Comparison of ENCODE assay signal across 16 mouse cellular contexts in the genomic region with DNA sequence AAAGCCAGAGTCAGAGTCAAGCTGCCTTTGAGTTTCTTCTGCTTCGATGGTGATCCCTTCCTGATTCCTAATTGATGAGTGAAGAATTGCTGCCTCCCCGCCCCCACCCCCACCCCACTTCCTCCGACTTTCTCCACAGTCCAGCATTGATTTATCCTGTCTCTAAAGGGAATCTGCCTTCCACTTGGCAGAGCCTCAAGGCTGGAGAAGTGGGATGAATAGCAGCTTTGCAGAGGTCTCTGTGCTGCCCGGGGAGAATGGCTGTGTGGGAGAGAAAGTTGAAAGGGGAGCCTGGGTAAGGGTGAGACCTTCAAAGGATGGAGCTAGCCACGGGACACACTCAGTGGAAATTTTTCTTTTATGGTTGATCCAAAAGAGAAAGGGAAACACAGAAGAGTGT.
"Had no signal": no experiment of that assay in that cellular context is flagged by ENCODE, and none has a peak within 500 bp of the region (broad histone marks: within the 10 kb centered on the region; RNA-seq: fewer than 3 reads in every experiment).

No protein-coding gene starts in this region.

- H3K4me3 ChIP-seq: layer of hippocampus, adult 2 months; limb, embryonic 12.5 days; liver, embryonic 13.5 days; lung, embryonic 15.5 days; megakaryocyte, embryonic 14.5 days; midbrain, embryonic 15.5 days; neural tube, embryonic 13.5 days had no signal

- H3K27ac ChIP-seq: layer of hippocampus, adult 2 months; limb, embryonic 12.5 days; liver, embryonic 13.5 days; lung, embryonic 15.5 days; macrophage; midbrain, embryonic 15.5 days; neural tube, embryonic 13.5 days; stomach, postnatal 0 days had no signal

- ATAC-seq: liver, postnatal 0 days had no signal

- H3K36me3 ChIP-seq: limb, embryonic 12.5 days; liver, embryonic 13.5 days; lung, embryonic 15.5 days; midbrain, embryonic 15.5 days; neural tube, embryonic 13.5 days had no signal

- H3K27me3 ChIP-seq: liver, embryonic 13.5 days; lung, embryonic 15.5 days; megakaryocyte, embryonic 14.5 days; midbrain, embryonic 15.5 days; neural tube, embryonic 13.5 days had no signal

- DNase-seq: liver; liver, embryonic 13.5 days; liver, postnatal 0 days; lung, postnatal 14 days; right cerebral cortex, adult 18-20 months; right cerebral cortex, postnatal 25 days; thymus, postnatal 14 days had no signal

- H3K9ac ChIP-seq: limb, embryonic 12.5 days; liver, embryonic 13.5 days; liver, postnatal 0 days; lung, embryonic 15.5 days; midbrain, embryonic 15.5 days; neural tube, embryonic 13.5 days had no signal

- H3K9me3 ChIP-seq: limb, embryonic 12.5 days; liver, embryonic 13.5 days; lung, embryonic 15.5 days; megakaryocyte, embryonic 14.5 days; midbrain, embryonic 15.5 days; neural tube, embryonic 13.5 days had no signal

- H3K4me2 ChIP-seq: limb, embryonic 12.5 days; liver, embryonic 13.5 days; lung, embryonic 15.5 days; midbrain, embryonic 11.5 days; midbrain, embryonic 15.5 days; neural tube, embryonic 13.5 days had no signal

- H3K4me1 ChIP-seq: liver, embryonic 13.5 days; megakaryocyte, embryonic 14.5 days had no signal
